Mouse (Mus musculus) lung, postnatal 0 days (tissue): ENCODE measurements at regions not wholly inside any gene's neighbourhood (a gene's known extent, or its start where the extent isn't known, plus 50 kb on each side); places are given as distances from the start of the nearest gene placed in this dataset.
A peak's percentile ranks its signal among the peaks of the same experiment; 100 is the strongest.

ENCODE experiments used
- CTCF ChIP-seq: IDR thresholded peaks from 2 replicates; pipeline ENCODE4 v1.5.1; 2016; ENCODE audit warnings: antibody characterized with exemption, mild to moderate bottlenecking
- EP300 ChIP-seq: IDR thresholded peaks from 2 replicates; pipeline ENCODE4 v1.6.1; 2016; ENCODE audit warnings: antibody characterized with exemption, mild to moderate bottlenecking, control low read depth

DNA sequence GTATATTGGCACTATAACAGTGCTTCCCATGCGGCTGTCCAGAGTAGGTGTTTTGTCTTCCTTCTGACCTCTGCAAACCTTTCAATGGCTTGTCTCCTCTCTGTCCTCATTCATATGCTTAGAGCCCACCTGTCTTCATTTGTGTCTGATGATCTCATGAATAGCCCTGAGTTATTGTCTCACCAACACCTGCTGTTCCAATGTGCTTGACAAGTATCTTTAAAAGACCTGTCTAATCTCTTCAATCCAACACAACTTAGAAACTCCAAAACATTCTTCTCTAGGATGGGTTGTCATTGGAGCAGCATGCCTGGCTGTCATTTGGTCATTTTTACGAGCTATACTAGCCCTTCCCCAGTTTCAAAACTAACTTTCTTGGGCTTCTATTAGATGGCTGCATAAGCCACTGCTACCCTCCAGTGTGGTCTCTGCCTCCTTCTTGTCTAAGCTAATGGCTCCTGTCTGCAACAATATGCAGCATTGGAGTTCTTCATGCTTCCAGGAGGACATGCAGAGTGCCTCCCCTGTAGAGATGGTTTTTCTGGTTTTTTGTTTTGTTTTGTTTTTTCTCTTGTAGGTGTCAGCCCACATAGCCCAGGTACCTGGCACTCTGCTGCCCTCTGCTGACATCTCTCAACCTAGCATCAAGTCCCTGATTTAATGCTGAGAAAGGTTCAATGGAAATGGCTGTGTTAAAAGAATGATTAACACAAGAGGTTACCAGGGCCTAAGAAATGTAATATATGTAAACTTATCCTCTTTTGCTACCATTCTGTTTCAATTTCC is 254.3 kb upstream of the Thrb start:
- TF ChIP-seq CTCF, result peak; percentile 79
- TF ChIP-seq EP300, result no peak
